Mouse (Mus musculus) CH12.LX (cell line): ENCODE measurements at regions not wholly inside any gene's neighbourhood (a gene's known extent, or its start where the extent isn't known, plus 50 kb on each side); places are given as distances from the start of the nearest gene placed in this dataset.

Experiments
- DNase-seq: peaks from one replicate; pipeline ENCODE4 v3.0.0-alpha.2; 2013; ENCODE audit errors: extremely low read depth
- H3K27ac ChIP-seq: 2 replicates; pipeline ENCODE4 v1.5.1; 2012; ENCODE audit warnings: low read depth, mild to moderate bottlenecking, control low read depth, moderate library complexity; ENCODE audit not compliant: insufficient read depth
- H3K27me3 ChIP-seq: replicated peaks from 2 replicates; pipeline ENCODE3; 2012; ENCODE audit warnings: inconsistent platforms
- H3K36me3 ChIP-seq, 2 experiments: replicated peaks in 1 of 2; 2 replicates each; pipeline versions ENCODE3 to v1.6.1; 2012; ENCODE audit warnings: inconsistent platforms in 1 of 2, low read length in 1 of 2, mild to moderate bottlenecking in 1 of 2, mixed read lengths in 1 of 2, moderate library complexity in 1 of 2; ENCODE audit not compliant: control insufficient read depth in 1 of 2, insufficient read depth in 1 of 2
- H3K4me1 ChIP-seq, 2 experiments: 2 replicates each; pipeline ENCODE4 v1.6.1; 2012; ENCODE audit warnings: inconsistent platforms in 1 of 2, moderate library complexity in 1 of 2; ENCODE audit not compliant: insufficient read depth in 2 of 2, control insufficient read depth in 1 of 2
- H3K4me2 ChIP-seq: 2 replicates; pipeline ENCODE4 v1.6.1; 2012; ENCODE audit warnings: low read depth, mild to moderate bottlenecking, control low read depth; ENCODE audit not compliant: poor library complexity, insufficient read depth, severe bottlenecking
- H3K4me3 ChIP-seq, 3 experiments: fragments of 150-350 bp in 1 of 3; sonication (generic) in 1 of 3; replicated peaks in 1 of 3; 2 replicates each; pipeline versions ENCODE3 to v1.5.1; 2011 to 2012; ENCODE audit warnings: low read depth in 2 of 3, low read length in 2 of 3, mild to moderate bottlenecking in 2 of 3, moderate library complexity in 2 of 3, control low read depth in 1 of 3, improper control_type of control experiment in 1 of 3, inconsistent platforms in 1 of 3, mixed read lengths in 1 of 3; ENCODE audit not compliant: poor library complexity in 1 of 3
- H3K79me2 ChIP-seq: replicated peaks from 2 replicates; pipeline ENCODE4 v1.6.1; 2012; ENCODE audit warnings: mild to moderate bottlenecking, moderate library complexity; ENCODE audit not compliant: control insufficient read depth, poor library complexity, insufficient read depth, severe bottlenecking; ENCODE audit errors: extremely low read depth
- H3K9ac ChIP-seq: 2 replicates; pipeline ENCODE4 v1.6.1; 2012; ENCODE audit warnings: low read depth, mild to moderate bottlenecking, control low read depth, moderate library complexity; ENCODE audit not compliant: insufficient read depth
- H3K9me3 ChIP-seq: replicated peaks from 2 replicates; pipeline ENCODE3; 2012; ENCODE audit warnings: low read length, inconsistent platforms, mixed read lengths
- CTCF ChIP-seq, 2 experiments: IDR thresholded peaks in 1 of 2; conservative IDR thresholded peaks in 1 of 2; 2 replicates each; pipeline ENCODE4 v1.5.1; 2011 to 2012; ENCODE audit warnings: low read depth in 2 of 2, low read length in 2 of 2, improper control_type of control experiment in 1 of 2, inconsistent platforms in 1 of 2, mild to moderate bottlenecking in 1 of 2, moderate library complexity in 1 of 2
- ELF1 ChIP-seq: IDR thresholded peaks from 2 replicates; pipeline ENCODE4 v1.6.1; 2014; ENCODE audit warnings: low read depth, mild to moderate bottlenecking, inconsistent platforms, low read length, improper control_type of control experiment
- ETS1 ChIP-seq: conservative IDR thresholded peaks from 2 replicates; pipeline ENCODE4 v1.6.1; 2012; ENCODE audit warnings: low read depth, mild to moderate bottlenecking, inconsistent platforms, low read length, improper control_type of control experiment, moderate library complexity
- KAT2A ChIP-seq: IDR thresholded peaks from 2 replicates; pipeline ENCODE4 v1.6.1; 2012; ENCODE audit warnings: low read length, improper control_type of control experiment, inconsistent platforms; ENCODE audit not compliant: insufficient replicate concordance
- MAFK ChIP-seq: IDR thresholded peaks from 2 replicates; pipeline ENCODE4 v1.6.1; 2011; ENCODE audit warnings: low read length, improper control_type of control experiment; ENCODE audit not compliant: insufficient replicate concordance
- NELFE ChIP-seq: IDR thresholded peaks from 2 replicates; pipeline ENCODE4 v1.6.1; 2011; ENCODE audit warnings: low read depth, low read length, improper control_type of control experiment
- PAX5 ChIP-seq: IDR thresholded peaks from 2 replicates; pipeline ENCODE4 v1.6.1; 2012; ENCODE audit warnings: low read length, inconsistent platforms, mixed read lengths
- POLR2AphosphoS2 ChIP-seq: IDR thresholded peaks from 2 replicates; pipeline ENCODE4 v1.6.1; 2011; ENCODE audit warnings: low read depth, low read length, improper control_type of control experiment
- SIN3A ChIP-seq: IDR thresholded peaks from 2 replicates; pipeline ENCODE4 v1.6.1; 2012; ENCODE audit warnings: low read length, improper control_type of control experiment, inconsistent platforms
- SMC3 ChIP-seq: IDR thresholded peaks from 2 replicates; pipeline ENCODE4 v1.6.1; 2011; ENCODE audit warnings: low read depth, low read length, improper control_type of control experiment
- USF1 ChIP-seq: IDR thresholded peaks from 2 replicates; pipeline ENCODE4 v1.6.1; 2014; ENCODE audit warnings: low read depth, mild to moderate bottlenecking, inconsistent platforms, low read length, improper control_type of control experiment
- USF2 ChIP-seq: conservative IDR thresholded peaks from 2 replicates; pipeline ENCODE4 v1.6.1; 2011; ENCODE audit warnings: low read depth, low read length, improper control_type of control experiment
- ZKSCAN1 ChIP-seq: IDR thresholded peaks from 2 replicates; pipeline ENCODE4 v1.6.1; 2012; ENCODE audit warnings: low read depth, inconsistent platforms, low read length, improper control_type of control experiment, borderline replicate concordance
- dilution Hi-C: fragments of 300-500 bp; cut with MboI; formaldehyde crosslinking; loops from 2 replicates; pipeline ENCODE4 v1.14.3; 2020; ENCODE audit warnings: low sequenced_read_pairs; ENCODE audit not compliant: extremely low pct_unique_long_range_greater_than_20kb, extremely low pct_ligation_motif_present
- in situ Hi-C: fragments of 300-500 bp; cut with MboI; formaldehyde crosslinking; loops from 3 replicates; pipeline ENCODE4 v1.14.3; 2019; ENCODE audit warnings: low sequenced_read_pairs, low pct_ligation_motif_present, low pct_unique_long_range_greater_than_20kb, mixed read lengths

DNA sequence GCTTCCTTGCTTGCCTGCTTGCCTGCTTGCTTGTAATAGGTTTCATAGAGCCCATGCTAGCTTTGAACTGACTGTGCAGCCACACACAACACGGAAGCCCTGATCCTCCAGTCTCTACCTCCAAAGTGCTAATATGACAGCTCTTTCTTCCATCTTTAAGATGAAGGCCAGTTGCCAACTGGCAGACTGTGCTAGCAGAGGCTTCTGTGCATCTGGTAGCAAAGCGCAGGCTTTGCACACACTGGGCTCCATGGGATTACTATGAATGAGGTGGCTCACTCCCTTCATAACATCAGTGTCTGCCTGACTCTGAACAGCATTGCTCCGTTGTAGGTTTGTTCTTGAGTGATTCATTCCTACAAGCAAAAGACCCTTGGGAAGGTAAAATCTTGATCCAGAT is 107.9 kb upstream of the Tmc3 start:
- Histone ChIP-seq H3K9ac (no peak overlapping the region), H3K4me3 (no peak overlapping the region)
- no peak for TF ChIP-seq ZKSCAN1
- TF ChIP-seq KAT2A, result no peak
- TF ChIP-seq, all 38 proteins: peak for 0
- Histone ChIP-seq H3K36me3 (no peaks in the 10 kb centered on the region), H3K4me2 (no peak overlapping the region), H3K4me1 (peaks cover 0 to 30% of the 10 kb centered on the region in 2 experiments; a peak in 2 of 4 replicates), H3K27ac (no peak overlapping the region), H3K9me3 (no peaks in the 10 kb centered on the region), H3K27me3 (peaks cover 5% of the 10 kb centered on the region), H3K79me2 (no peaks in the 10 kb centered on the region)
- dilution Hi-C loops, result no loop called here
- in situ Hi-C loops, result no loop called here
- no peak for DNase-seq

DNA sequence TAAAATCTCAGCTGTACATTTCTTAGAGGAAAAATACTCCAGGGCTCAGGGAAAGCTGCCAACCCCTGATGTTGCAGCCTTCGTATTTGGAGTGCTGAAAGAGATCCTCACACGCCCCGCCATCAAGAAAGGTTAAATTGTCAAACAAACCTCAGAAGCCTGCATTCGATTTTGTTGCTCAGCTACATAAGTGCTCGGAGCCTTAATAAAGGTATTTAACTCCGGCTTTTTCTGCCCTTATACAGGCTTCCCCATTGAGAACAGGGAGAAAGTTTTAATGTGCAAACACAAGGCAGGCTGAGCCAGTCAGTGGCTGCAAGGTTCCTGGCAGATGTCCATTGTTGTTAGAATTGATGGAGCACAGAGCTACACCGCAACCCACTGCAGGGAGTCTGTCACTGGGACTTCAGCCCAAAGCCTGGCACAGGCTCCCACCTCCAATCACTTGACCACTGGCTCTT is 107.0 kb upstream of the Tmc3 start:
- peaks cover 2 to 34% of the 10 kb centered on the region in 2 experiments; a peak in 3 of 4 replicates for H3K4me1 ChIP-seq
- H3K9me3 ChIP-seq, result no peaks in the 10 kb centered on the region
- TF ChIP-seq MAFK (no peak), USF1 (no peak), NELFE (no peak), SMC3 (no peak), USF2 (no peak), SIN3A (no peak), CTCF (conservative IDR thresholded peaks at IDR 0.05 in 1 of 2, IDR thresholded peaks at IDR 0.05 in 1 of 2; ENCODE audit: low read depth in 2 of 2, low read length in 2 of 2) (no peak)
- no peak overlapping the region for H3K27ac ChIP-seq
- dilution Hi-C loops (no loop called here), in situ Hi-C loops (no loop called here)
- H3K79me2 ChIP-seq, result no peaks in the 10 kb centered on the region
- DNase-seq, result no peak
- H3K36me3 ChIP-seq, result no peaks in the 10 kb centered on the region
- no peak overlapping the region for H3K4me3 ChIP-seq
- H3K4me2 ChIP-seq, result no peak overlapping the region
- H3K9ac ChIP-seq, result no peak overlapping the region
- H3K27me3 ChIP-seq, result peaks cover 5% of the 10 kb centered on the region

DNA sequence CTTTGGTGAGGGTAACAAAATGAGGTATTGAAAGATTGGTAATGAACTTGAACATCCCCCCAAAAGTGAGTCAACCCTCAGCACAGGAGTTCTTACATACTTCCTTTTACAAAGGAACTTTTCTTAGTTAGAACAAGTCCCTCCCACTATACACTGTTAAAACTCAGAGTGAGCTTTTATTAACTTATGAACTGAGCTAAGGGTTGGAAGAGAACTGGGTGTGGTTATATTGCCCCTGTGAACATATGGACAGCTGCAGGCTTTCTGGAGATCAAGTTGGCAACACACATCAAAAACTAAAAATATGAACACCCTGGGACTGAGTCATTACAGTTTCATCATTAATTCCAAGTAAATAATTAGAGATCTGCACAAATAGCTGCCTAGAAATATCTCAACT is 103.1 kb upstream of the Tmc3 start:
- Histone ChIP-seq H3K4me1 (peaks cover 8 to 31% of the 10 kb centered on the region in 2 experiments), H3K27ac (no peak overlapping the region), H3K27me3 (no peaks in the 10 kb centered on the region), H3K9ac (no peak overlapping the region), H3K79me2 (no peaks in the 10 kb centered on the region), H3K36me3 (no peaks in the 10 kb centered on the region), H3K4me3 (no peak overlapping the region), H3K4me2 (no peak overlapping the region), H3K9me3 (no peaks in the 10 kb centered on the region)
- dilution Hi-C loops (no loop called here), in situ Hi-C loops (no loop called here)
- DNase-seq, result no peak
- no peak for TF ChIP-seq POLR2AphosphoS2
- no peak for TF ChIP-seq ELF1
- TF ChIP-seq PAX5, result no peak
- no peak for TF ChIP-seq ETS1
- no peak for TF ChIP-seq USF1
- no peak for TF ChIP-seq USF2
- TF ChIP-seq SMC3, result no peak
